Mouse (Mus musculus): ENCODE data around the gene Rcn2.

The Rcn2 gene

DNA sequence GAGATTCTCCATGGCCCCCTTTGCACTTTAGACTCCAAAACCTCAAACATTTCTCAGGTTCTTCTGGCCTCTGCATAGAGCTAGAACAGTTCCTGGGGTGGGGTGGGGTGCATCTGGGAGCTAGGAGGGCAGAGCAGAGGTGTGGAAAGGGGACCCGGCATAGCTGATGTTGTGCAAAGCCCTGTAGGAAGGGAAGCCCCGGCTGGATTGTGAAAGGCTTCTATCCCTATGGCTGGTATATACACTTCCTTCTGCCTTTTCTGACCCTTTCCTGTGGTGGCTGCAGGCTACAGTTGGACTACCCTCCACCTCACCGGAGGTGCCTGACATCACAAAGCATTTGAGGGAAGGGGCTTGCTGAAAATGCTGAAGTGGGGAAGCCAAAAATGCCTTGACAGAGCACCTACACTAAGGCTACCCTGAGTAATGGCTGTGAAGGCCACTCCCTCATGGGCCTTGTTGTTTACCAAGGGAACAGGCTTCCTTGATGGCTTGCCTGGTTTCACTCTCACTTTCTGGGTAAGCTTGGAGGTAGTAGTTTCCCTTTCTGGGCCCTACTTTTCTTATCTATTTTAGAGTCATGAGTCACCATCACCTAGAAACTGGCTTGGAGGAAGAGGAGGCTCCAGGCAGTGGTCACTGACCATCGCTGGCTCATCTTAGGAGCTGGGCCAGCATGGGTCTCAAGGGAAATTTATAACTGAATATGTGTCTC, 56.1 kb downstream of the Rcn2 start:
- no peak for DNase-seq

DNA sequence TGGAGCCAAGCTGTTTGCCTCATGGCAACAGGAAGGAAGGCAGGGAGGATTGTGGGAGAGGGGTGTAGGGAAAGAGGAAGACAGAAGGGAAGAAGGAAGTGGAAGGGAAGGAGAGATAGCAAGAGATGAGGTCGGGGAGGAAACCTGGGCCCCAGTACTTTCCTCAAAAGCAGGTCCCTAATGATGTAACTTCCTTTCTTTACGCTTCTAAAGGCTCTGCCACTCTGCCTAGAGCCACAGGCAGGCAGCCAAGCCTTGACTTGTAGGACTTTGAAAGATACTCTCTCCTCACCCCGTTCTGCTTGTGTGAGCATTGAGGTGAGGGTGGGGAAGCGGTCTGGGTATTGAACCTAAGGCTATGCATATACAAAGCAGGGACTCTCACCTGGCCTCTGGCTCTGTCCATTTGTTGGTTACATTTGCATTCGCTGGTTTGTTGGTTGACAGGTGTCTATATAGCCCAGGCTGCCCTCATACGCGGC, 58.4 kb downstream of the Rcn2 start:
- no peak for DNase-seq

DNA sequence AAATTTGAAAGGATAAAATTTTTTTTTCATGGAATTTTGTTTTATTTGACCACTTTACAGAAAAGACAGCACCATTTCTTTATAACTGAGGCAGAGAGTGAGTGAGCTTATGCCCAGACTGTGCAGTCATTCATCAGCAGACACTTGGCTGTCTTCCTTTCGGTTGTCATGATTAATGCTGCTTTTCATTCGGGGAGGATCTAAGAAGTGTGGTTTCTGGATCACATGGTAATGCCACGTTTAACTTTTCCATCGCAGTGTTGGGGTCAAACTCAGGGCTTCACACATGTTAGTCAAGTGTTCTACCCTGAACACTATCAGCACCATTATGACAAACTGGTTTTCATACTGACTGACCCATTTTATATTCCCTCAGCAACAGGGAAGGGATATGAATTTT, 59.4 kb downstream of the Rcn2 start:
- no peak for DNase-seq

DNA sequence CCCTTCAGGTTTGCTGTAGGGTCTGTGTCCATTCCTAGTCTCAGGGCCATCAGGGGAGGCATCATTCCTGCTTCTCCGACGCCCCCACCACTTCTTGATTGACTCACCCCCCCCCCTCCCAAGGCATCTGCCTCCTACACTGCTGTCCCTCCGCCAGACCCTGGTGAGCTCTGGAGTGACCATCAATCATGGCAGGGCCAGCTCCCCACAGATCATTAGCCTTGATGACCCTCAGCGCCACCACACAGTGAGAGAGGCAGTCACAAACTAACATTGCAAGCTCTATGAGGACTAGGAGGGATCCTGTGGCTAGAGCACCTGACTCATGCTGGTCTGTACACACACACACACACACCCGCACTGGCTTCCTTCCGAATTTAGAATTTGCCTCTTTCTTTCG, 63.3 kb downstream of the Rcn2 start:
- no peak for DNase-seq

DNA sequence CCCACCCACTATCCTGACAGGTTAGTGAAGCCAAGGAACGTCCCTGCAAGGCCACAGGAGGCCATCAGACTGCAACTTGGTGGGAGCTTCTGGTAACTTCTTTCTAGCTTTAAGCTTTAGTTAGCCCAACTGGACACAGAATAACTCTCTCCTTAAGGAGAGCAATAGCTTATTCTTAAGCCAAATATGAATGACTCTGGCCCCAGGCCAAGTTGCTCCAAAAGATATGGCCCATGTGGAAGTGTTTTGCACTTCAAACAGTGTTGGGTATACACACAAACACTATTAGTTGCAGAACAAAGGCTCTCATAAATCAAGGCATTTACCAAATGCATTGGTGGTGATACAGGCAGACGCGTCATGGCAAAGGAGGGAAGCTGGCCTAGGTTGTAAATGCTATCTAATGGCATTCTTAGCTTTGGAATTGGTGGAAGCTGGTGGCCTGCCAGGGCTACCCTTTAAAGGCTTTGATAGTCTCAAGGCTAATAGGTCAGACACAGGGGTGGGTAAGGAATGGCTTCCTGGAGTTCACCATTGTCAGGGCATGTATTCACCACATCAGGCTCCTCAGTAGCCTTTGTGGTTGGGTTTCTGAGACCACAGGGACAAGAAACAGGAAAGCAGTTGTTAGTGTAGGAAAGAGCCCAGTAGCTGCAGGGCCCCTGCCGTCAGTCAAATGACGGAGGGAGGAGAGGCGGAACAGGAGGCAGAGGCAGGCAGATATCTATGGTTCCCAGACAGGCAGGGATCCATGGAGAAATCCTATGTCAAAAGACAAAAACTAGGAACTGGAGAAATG, 64.8 kb downstream of the Rcn2 start:
- DNase-seq = no peak

DNA sequence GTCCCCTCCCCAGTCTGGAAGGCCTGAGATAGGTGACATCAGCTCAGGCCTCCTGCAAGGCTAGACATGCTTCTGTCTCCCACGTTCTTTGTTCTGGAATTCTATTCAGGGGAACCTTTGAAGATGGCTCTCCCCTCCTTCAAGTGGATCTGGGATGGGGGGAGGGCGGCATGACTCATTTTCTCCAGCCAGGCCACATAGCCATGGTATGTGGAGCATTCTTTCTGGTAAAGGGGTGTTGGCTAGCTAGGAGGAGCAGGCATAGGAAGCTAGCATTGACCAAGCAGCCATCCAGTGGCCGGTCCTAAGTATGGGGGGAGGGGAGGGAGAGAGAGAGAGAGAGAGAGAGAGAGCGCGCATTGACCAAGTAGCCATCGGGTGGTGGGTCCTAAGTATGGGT, 65.9 kb downstream of the Rcn2 start:
- no peak for DNase-seq

DNA sequence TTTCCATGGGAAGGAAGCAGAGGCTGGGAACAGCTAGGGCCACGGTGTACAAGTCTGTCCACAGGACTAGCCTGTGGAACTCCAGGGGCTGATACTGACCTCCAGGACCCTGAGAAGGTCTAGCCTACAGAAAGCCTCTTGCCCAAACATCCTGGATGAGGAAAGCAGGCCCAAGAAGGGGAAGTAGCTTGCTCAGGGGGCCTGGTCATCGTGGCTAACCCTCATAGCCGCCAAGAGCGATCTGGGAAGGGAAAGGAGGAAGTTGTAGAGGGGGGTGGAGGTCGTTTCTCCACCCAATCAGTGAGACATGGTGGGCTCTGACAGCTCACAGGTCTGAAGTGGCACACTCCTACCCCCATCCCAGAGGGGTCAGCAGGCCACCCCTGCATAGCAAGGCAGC, 66.5 kb downstream of the Rcn2 start:
- no peak for DNase-seq
